Mouse (Mus musculus): Measurements from ENCODE around the gene Tead2. TPM values are rescaled to one million over a fixed set of nuclear protein-coding genes. Genes with fewer than 3 reads are reported as not detected.

Tead2 gene
- polyA plus RNA-seq, 1 experiment from 2014 or later = 54.2 TPM

DNA sequence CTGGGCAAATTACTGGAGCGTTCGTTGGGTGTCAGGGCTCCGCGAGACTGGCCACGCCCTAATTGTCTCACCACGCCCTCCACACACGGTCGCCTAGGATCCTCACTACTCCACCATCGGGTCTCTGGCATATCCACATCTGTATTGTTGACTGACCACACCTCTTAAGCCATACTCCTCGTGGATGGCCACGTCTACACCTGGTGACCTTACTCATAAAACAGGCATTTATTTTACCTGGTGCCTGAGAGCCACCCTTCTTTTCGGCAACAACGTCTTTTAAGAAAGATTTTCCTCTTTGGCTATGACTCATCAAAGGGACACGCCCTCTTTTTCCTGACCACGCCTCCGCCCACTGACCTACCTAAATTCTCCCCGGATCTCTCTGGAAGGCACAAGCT lies 3.7 kb upstream of the Tead2 start, which contains the start of gene Dkkl1:
TSS of gene Dkkl1 (minus strand) at position 297 of the 401 bp plus-strand sequence.
- H3K4me1 ChIP-seq (replicated peaks) = peaks cover 19% of the 10 kb centered on the region
- H3K4me2 ChIP-seq = peak within 1 kb of the TSS; percentile 29
- H3K9me3 ChIP-seq = no peaks in the 10 kb centered on the region
- ATAC-seq (ENCODE audit: low FRiP score, low read depth) = no peak
- H3K36me3 ChIP-seq = no peaks in the 10 kb centered on the region
- peak within 1 kb of the TSS; percentile 18 for H3K4me3 ChIP-seq
- 8% methylated on average over 17 of the region's 17 CpGs for WGBS
- H3K9ac ChIP-seq = no peak within 1 kb of the TSS
- peaks cover 21% of the 10 kb centered on the region for H3K27me3 ChIP-seq
- H3K27ac ChIP-seq (replicated peaks) = no peak within 1 kb of the TSS

GRCm38 (mm10) chr7:45212356-45212755 lies 3.2 kb upstream of the Tead2 start:
- no peak for ATAC-seq (ENCODE audit: low FRiP score, low read depth)
- H3K4me2 ChIP-seq = 0 out of 2 replicates have a peak overlapping the region, but pooled peaks have one; percentile 29
- no peak overlapping the region for H3K27ac ChIP-seq (replicated peaks)
- no peak overlapping the region for H3K4me3 ChIP-seq
- WGBS = 76% methylated on average over 7 of the region's 7 CpGs
- H3K9ac ChIP-seq = no peak overlapping the region
- H3K4me1 ChIP-seq (replicated peaks) = peaks cover 24% of the 10 kb centered on the region
- H3K27me3 ChIP-seq = peaks cover 21% of the 10 kb centered on the region
- H3K9me3 ChIP-seq = no peaks in the 10 kb centered on the region
- H3K36me3 ChIP-seq = no peaks in the 10 kb centered on the region

DNA sequence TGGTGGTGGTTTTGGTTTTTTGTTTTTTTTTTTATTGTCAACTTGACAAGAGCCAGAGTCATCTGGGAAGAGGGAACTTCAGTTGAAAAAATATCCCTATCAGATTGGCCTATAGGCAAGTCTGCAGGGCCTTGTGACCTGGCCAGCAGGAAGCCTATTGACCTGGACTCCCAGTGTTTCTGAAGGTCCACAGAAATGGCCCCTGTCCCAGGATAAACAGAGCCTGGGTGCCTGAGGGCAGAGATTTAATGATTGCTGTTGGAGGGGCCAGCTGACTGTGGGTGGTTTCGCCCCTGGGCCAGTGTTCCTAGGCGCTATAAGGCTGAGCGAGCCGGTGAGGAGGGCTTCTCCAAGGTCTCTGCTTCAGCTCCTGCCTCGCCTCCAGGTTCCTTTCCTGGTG lies 1.8 kb upstream of the Tead2 start:
- H3K27ac ChIP-seq (replicated peaks) = no peak overlapping the region
- ATAC-seq (ENCODE audit: low FRiP score, low read depth) = no peak
- no peak overlapping the region for H3K9ac ChIP-seq
- no peaks in the 10 kb centered on the region for H3K9me3 ChIP-seq
- no peaks in the 10 kb centered on the region for H3K36me3 ChIP-seq
- no peak overlapping the region for H3K4me2 ChIP-seq
- H3K4me3 ChIP-seq = no peak overlapping the region
- H3K27me3 ChIP-seq = peaks cover 21% of the 10 kb centered on the region
- WGBS = 62% methylated on average over 5 of the region's 5 CpGs
- peaks cover 26% of the 10 kb centered on the region for H3K4me1 ChIP-seq (replicated peaks)

DNA sequence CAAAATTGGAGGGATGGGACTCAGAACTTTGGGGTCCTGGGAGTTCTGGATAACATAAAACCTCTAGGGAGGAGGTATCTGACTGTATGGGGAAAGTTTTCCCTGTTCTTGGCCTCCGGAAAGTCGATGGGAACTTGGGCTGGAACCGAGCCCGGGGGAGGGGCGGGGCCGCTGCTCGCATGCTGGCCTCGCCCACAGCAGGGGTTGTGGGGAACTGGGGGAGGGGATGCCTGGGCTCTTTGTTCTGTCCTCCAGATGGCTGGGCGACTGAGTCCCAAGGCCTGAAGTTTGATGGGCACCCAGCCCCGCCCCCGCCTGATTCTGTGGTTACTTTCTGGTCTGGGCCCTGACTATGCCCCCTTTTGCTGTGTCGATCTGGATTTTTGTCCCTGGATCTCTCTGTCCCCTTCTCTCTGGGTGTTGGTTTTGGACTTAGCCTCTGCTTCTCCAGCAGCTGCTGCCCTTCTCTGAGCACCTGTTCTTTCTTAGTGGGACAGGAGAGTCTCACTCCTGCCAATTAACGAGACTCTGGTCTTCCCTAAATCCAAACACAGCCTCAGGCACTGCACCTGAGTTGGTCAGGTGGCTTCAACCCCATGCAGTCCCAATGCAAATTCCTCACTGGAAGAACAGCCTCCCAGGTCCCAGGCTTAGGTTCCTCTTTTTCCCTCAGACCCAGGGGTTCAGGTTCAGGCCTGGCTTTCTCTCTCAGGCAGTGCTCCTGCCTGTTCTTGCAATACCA lies 1.1 kb downstream of the Tead2 start:
- 1% methylated on average over 13 of the region's 13 CpGs for WGBS
- Histone ChIP-seq H3K9ac (peak overlapping the region; percentile 55), H3K9me3 (no peaks in the 10 kb centered on the region), H3K36me3 (no peaks in the 10 kb centered on the region), H3K4me3 (peak overlapping the region; percentile 46), H3K4me2 (peak overlapping the region; percentile 70), H3K27ac (replicated peaks) (peak overlapping the region; percentile 86), H3K4me1 (replicated peaks) (peaks cover 26% of the 10 kb centered on the region), H3K27me3 (peaks cover 3% of the 10 kb centered on the region; the same call in 1 of the 2 replicates)
- ATAC-seq (ENCODE audit: low FRiP score, low read depth) = peak; percentile 70

GRCm38 (mm10) chr7:45221680-45222079 lies 6.1 kb downstream of the Tead2 start:
- ATAC-seq (ENCODE audit: low FRiP score, low read depth) = no peak
- Histone ChIP-seq H3K9me3 (no peaks in the 10 kb centered on the region), H3K27me3 (no peaks in the 10 kb centered on the region), H3K4me3 (no peak overlapping the region), H3K4me1 (replicated peaks) (peaks cover 8% of the 10 kb centered on the region), H3K36me3 (no peaks in the 10 kb centered on the region), H3K9ac (no peak overlapping the region), H3K4me2 (no peak overlapping the region), H3K27ac (replicated peaks) (no peak overlapping the region)
- WGBS = 96% methylated on average over 2 of the region's 2 CpGs

- H3K4me3 ChIP-seq = no peak overlapping the region
- H3K9me3 ChIP-seq = no peaks in the 10 kb centered on the region
- H3K27me3 ChIP-seq = no peaks in the 10 kb centered on the region
- no peak overlapping the region for H3K9ac ChIP-seq
- ATAC-seq (ENCODE audit: low FRiP score, low read depth) = no peak
- H3K4me1 ChIP-seq (replicated peaks) = no peaks in the 10 kb centered on the region
- H3K36me3 ChIP-seq = no peaks in the 10 kb centered on the region
- WGBS = 90% methylated on average over 7 of the region's 7 CpGs
- H3K4me2 ChIP-seq = no peak overlapping the region
- no peak overlapping the region for H3K27ac ChIP-seq (replicated peaks)
Measured at GRCm38 (mm10) chr7:45224826-45225225, 9.3 kb downstream of the Tead2 start.

DNA sequence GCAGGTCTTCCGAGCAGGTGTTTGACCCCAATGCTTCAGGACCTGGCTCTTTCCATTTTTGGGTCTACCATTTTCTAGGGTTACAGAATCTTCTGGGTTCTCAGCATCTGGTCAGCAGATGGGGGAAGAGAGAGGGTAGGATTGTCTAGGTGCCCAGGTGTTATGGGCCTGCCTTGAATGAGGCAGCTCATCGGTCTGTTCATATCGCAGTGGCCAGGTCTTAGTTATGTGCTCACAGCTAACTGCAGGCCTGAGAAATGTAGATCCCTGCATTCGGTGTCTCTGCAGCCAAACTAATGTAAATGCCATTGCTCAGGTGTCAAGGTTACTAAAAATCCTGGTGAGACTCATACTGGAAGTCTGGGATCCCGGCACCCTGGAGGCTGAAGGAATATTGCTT lies 10.9 kb downstream of the Tead2 start:
- Histone ChIP-seq H3K27me3 (no peaks in the 10 kb centered on the region), H3K9me3 (no peaks in the 10 kb centered on the region), H3K36me3 (no peaks in the 10 kb centered on the region), H3K27ac (replicated peaks) (no peak overlapping the region), H3K4me3 (no peak overlapping the region), H3K4me1 (replicated peaks) (no peaks in the 10 kb centered on the region), H3K4me2 (no peak overlapping the region), H3K9ac (no peak overlapping the region)
- WGBS = 97% methylated on average over 5 of the region's 5 CpGs
- no peak for ATAC-seq (ENCODE audit: low FRiP score, low read depth)

DNA sequence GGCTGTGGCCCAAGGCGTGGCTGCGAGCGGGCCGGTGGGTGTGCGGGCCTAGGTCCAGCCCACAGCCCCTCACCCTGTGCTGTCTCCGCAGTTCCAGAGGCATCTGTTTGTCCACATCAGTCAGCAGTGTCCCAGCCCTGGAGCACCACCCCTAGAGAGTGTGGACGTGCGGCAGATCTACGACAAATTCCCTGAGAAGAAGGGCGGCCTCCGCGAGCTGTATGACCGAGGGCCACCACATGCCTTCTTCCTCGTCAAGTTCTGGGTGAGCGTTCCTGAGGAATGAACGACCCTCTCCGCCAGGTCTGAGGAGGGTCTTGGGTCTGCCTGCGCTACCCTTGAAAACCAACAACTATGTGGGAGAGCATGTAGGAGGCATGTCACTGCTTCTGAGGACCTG lies 13.0 kb downstream of the Tead2 start:
- 95% methylated on average over 18 of the region's 18 CpGs for WGBS
- Histone ChIP-seq H3K4me1 (replicated peaks) (no peaks in the 10 kb centered on the region), H3K27ac (replicated peaks) (no peak overlapping the region), H3K27me3 (no peaks in the 10 kb centered on the region), H3K36me3 (no peaks in the 10 kb centered on the region), H3K4me2 (no peak overlapping the region), H3K4me3 (no peak overlapping the region), H3K9me3 (no peaks in the 10 kb centered on the region), H3K9ac (no peak overlapping the region)
- no peak for ATAC-seq (ENCODE audit: low FRiP score, low read depth)

GRCm38 (mm10) chr7:45229046-45229445 lies 13.5 kb downstream of the Tead2 start:
- ATAC-seq (ENCODE audit: low FRiP score, low read depth) = no peak
- Histone ChIP-seq H3K4me3 (no peak overlapping the region), H3K9me3 (no peaks in the 10 kb centered on the region), H3K9ac (no peak overlapping the region), H3K27me3 (peaks cover under 1% of the 10 kb centered on the region; the same call in 1 of the 2 replicates), H3K4me2 (no peak overlapping the region), H3K4me1 (replicated peaks) (peaks cover 5% of the 10 kb centered on the region), H3K36me3 (no peaks in the 10 kb centered on the region), H3K27ac (replicated peaks) (no peak overlapping the region)
- WGBS = 93% methylated on average over 8 of the region's 8 CpGs

- Histone ChIP-seq H3K9ac (no peak overlapping the region), H3K36me3 (no peaks in the 10 kb centered on the region), H3K9me3 (no peaks in the 10 kb centered on the region), H3K27ac (replicated peaks) (no peak overlapping the region), H3K4me3 (no peak overlapping the region), H3K4me2 (no peak overlapping the region), H3K4me1 (replicated peaks) (peaks cover 11% of the 10 kb centered on the region), H3K27me3 (peaks cover 6% of the 10 kb centered on the region)
- 86% methylated on average over 7 of the region's 7 CpGs for WGBS
- no peak for ATAC-seq (ENCODE audit: low FRiP score, low read depth)
Measured at GRCm38 (mm10) chr7:45229459-45230203, 14.1 kb downstream of the Tead2 start.

GRCm38 (mm10) chr7:45231192-45231591 lies 15.6 kb downstream of the Tead2 start:
- Histone ChIP-seq H3K4me3 (no peak overlapping the region), H3K4me2 (no peak overlapping the region), H3K27ac (replicated peaks) (no peak overlapping the region), H3K9ac (no peak overlapping the region), H3K9me3 (no peaks in the 10 kb centered on the region), H3K4me1 (replicated peaks) (peaks cover 21% of the 10 kb centered on the region), H3K36me3 (no peaks in the 10 kb centered on the region), H3K27me3 (peaks cover 17% of the 10 kb centered on the region)
- no peak for ATAC-seq (ENCODE audit: low FRiP score, low read depth)
- WGBS = 92% methylated on average over 12 of the region's 12 CpGs

GRCm38 (mm10) chr7:45231941-45232340 lies 16.4 kb downstream of the Tead2 start:
- no peak overlapping the region for H3K4me2 ChIP-seq
- no peaks in the 10 kb centered on the region for H3K36me3 ChIP-seq
- H3K9me3 ChIP-seq = no peaks in the 10 kb centered on the region
- no peak for ATAC-seq (ENCODE audit: low FRiP score, low read depth)
- no peak overlapping the region for H3K9ac ChIP-seq
- H3K4me1 ChIP-seq (replicated peaks) = peaks cover 21% of the 10 kb centered on the region
- no peak overlapping the region for H3K4me3 ChIP-seq
- H3K27me3 ChIP-seq = peaks cover 17% of the 10 kb centered on the region
- H3K27ac ChIP-seq (replicated peaks) = no peak overlapping the region
- 85% methylated on average over 11 of the region's 11 CpGs for WGBS
